Mouse (Mus musculus) CH12.LX (cell line): ENCODE measurements around the gene Tmem60. TPM values are rescaled to one million over a fixed set of nuclear protein-coding genes. Genes with fewer than 3 reads are reported as not detected.

Source experiments
- DNase-seq: peaks from one replicate; pipeline ENCODE4 v3.0.0-alpha.2; 2013; ENCODE audit errors: extremely low read depth
- H3K27ac ChIP-seq: 2 replicates; pipeline ENCODE4 v1.5.1; 2012; ENCODE audit warnings: low read depth, mild to moderate bottlenecking, control low read depth, moderate library complexity; ENCODE audit not compliant: insufficient read depth
- H3K27me3 ChIP-seq: replicated peaks from 2 replicates; pipeline ENCODE3; 2012; ENCODE audit warnings: inconsistent platforms
- H3K36me3 ChIP-seq, 2 experiments: replicated peaks in 1 of 2; 2 replicates each; pipeline versions ENCODE3 to v1.6.1; 2012; ENCODE audit warnings: inconsistent platforms in 1 of 2, low read length in 1 of 2, mild to moderate bottlenecking in 1 of 2, mixed read lengths in 1 of 2, moderate library complexity in 1 of 2; ENCODE audit not compliant: control insufficient read depth in 1 of 2, insufficient read depth in 1 of 2
- H3K4me1 ChIP-seq, 2 experiments: 2 replicates each; pipeline ENCODE4 v1.6.1; 2012; ENCODE audit warnings: inconsistent platforms in 1 of 2, moderate library complexity in 1 of 2; ENCODE audit not compliant: insufficient read depth in 2 of 2, control insufficient read depth in 1 of 2
- H3K4me2 ChIP-seq: 2 replicates; pipeline ENCODE4 v1.6.1; 2012; ENCODE audit warnings: low read depth, mild to moderate bottlenecking, control low read depth; ENCODE audit not compliant: poor library complexity, insufficient read depth, severe bottlenecking
- H3K4me3 ChIP-seq, 3 experiments: fragments of 150-350 bp in 1 of 3; sonication (generic) in 1 of 3; replicated peaks in 1 of 3; 2 replicates each; pipeline versions ENCODE3 to v1.5.1; 2011 to 2012; ENCODE audit warnings: low read depth in 2 of 3, low read length in 2 of 3, mild to moderate bottlenecking in 2 of 3, moderate library complexity in 2 of 3, control low read depth in 1 of 3, improper control_type of control experiment in 1 of 3, inconsistent platforms in 1 of 3, mixed read lengths in 1 of 3; ENCODE audit not compliant: poor library complexity in 1 of 3
- H3K79me2 ChIP-seq: replicated peaks from 2 replicates; pipeline ENCODE4 v1.6.1; 2012; ENCODE audit warnings: mild to moderate bottlenecking, moderate library complexity; ENCODE audit not compliant: control insufficient read depth, poor library complexity, insufficient read depth, severe bottlenecking; ENCODE audit errors: extremely low read depth
- H3K9ac ChIP-seq: 2 replicates; pipeline ENCODE4 v1.6.1; 2012; ENCODE audit warnings: low read depth, mild to moderate bottlenecking, control low read depth, moderate library complexity; ENCODE audit not compliant: insufficient read depth
- H3K9me3 ChIP-seq: replicated peaks from 2 replicates; pipeline ENCODE3; 2012; ENCODE audit warnings: low read length, inconsistent platforms, mixed read lengths
- BHLHE40 ChIP-seq: IDR thresholded peaks from 2 replicates; pipeline ENCODE4 v1.6.1; 2011; ENCODE audit warnings: mild to moderate bottlenecking, low read depth, low read length, improper control_type of control experiment
- CHD1 ChIP-seq: IDR thresholded peaks from 2 replicates; pipeline ENCODE4 v1.6.1; 2012; ENCODE audit warnings: low read depth, low read length, improper control_type of control experiment, inconsistent platforms
- CHD2 ChIP-seq: IDR thresholded peaks from 2 replicates; pipeline ENCODE4 v1.6.1; 2011; ENCODE audit warnings: low read length, improper control_type of control experiment
- CTCF ChIP-seq, 2 experiments: IDR thresholded peaks in 1 of 2; conservative IDR thresholded peaks in 1 of 2; 2 replicates each; pipeline ENCODE4 v1.5.1; 2011 to 2012; ENCODE audit warnings: low read depth in 2 of 2, low read length in 2 of 2, improper control_type of control experiment in 1 of 2, inconsistent platforms in 1 of 2, mild to moderate bottlenecking in 1 of 2, moderate library complexity in 1 of 2
- E2F4 ChIP-seq: IDR thresholded peaks from 2 replicates; pipeline ENCODE4 v1.6.1; 2011; ENCODE audit warnings: low read depth, low read length, improper control_type of control experiment; ENCODE audit not compliant: insufficient replicate concordance
- ELF1 ChIP-seq: IDR thresholded peaks from 2 replicates; pipeline ENCODE4 v1.6.1; 2014; ENCODE audit warnings: low read depth, mild to moderate bottlenecking, inconsistent platforms, low read length, improper control_type of control experiment
- EP300 ChIP-seq: IDR thresholded peaks from 2 replicates; pipeline ENCODE4 v1.6.1; 2011; ENCODE audit warnings: low read length, improper control_type of control experiment
- ETS1 ChIP-seq: conservative IDR thresholded peaks from 2 replicates; pipeline ENCODE4 v1.6.1; 2012; ENCODE audit warnings: low read depth, mild to moderate bottlenecking, inconsistent platforms, low read length, improper control_type of control experiment, moderate library complexity
- GABPA ChIP-seq: IDR thresholded peaks from 2 replicates; pipeline ENCODE4 v1.6.1; 2012; ENCODE audit warnings: low read depth, low read length, improper control_type of control experiment, inconsistent platforms; ENCODE audit not compliant: insufficient replicate concordance
- IRF4 ChIP-seq: IDR thresholded peaks from 2 replicates; pipeline ENCODE4 v1.6.1; 2014; ENCODE audit warnings: low read depth, mild to moderate bottlenecking, inconsistent platforms, low read length, improper control_type of control experiment
- JUN ChIP-seq: IDR thresholded peaks from 2 replicates; pipeline ENCODE4 v1.6.1; 2011; ENCODE audit warnings: low read depth, mild to moderate bottlenecking, low read length, improper control_type of control experiment, moderate library complexity; ENCODE audit not compliant: insufficient read depth
- JUND ChIP-seq: conservative IDR thresholded peaks from 2 replicates; pipeline ENCODE4 v1.6.1; 2011; ENCODE audit warnings: low read depth, low read length, improper control_type of control experiment
- KAT2A ChIP-seq: IDR thresholded peaks from 2 replicates; pipeline ENCODE4 v1.6.1; 2012; ENCODE audit warnings: low read length, improper control_type of control experiment, inconsistent platforms; ENCODE audit not compliant: insufficient replicate concordance
- MAFK ChIP-seq: IDR thresholded peaks from 2 replicates; pipeline ENCODE4 v1.6.1; 2011; ENCODE audit warnings: low read length, improper control_type of control experiment; ENCODE audit not compliant: insufficient replicate concordance
- MAX ChIP-seq: IDR thresholded peaks from 2 replicates; pipeline ENCODE4 v1.6.1; 2011; ENCODE audit warnings: low read length, improper control_type of control experiment
- MAZ ChIP-seq: IDR thresholded peaks from 2 replicates; pipeline ENCODE4 v1.6.1; 2012; ENCODE audit warnings: low read depth, mild to moderate bottlenecking, inconsistent platforms, low read length, improper control_type of control experiment, moderate library complexity
- MEF2A ChIP-seq: IDR thresholded peaks from 2 replicates; pipeline ENCODE4 v1.6.1; 2014; ENCODE audit warnings: low read depth, mild to moderate bottlenecking, inconsistent platforms, low read length, improper control_type of control experiment, borderline replicate concordance
- MXI1 ChIP-seq: IDR thresholded peaks from 2 replicates; pipeline ENCODE4 v1.6.1; 2011; ENCODE audit warnings: mild to moderate bottlenecking, low read depth, low read length, improper control_type of control experiment
- MYC ChIP-seq: IDR thresholded peaks from 2 replicates; pipeline ENCODE4 v1.6.1; 2011; ENCODE audit warnings: low read depth, mild to moderate bottlenecking, improper control_type of control experiment, low read length
- NELFE ChIP-seq: IDR thresholded peaks from 2 replicates; pipeline ENCODE4 v1.6.1; 2011; ENCODE audit warnings: low read depth, low read length, improper control_type of control experiment
- NRF1 ChIP-seq: IDR thresholded peaks from 2 replicates; pipeline ENCODE4 v1.6.1; 2014; ENCODE audit warnings: low read depth, mild to moderate bottlenecking, inconsistent platforms, low read length, improper control_type of control experiment, moderate library complexity
- PAX5 ChIP-seq: IDR thresholded peaks from 2 replicates; pipeline ENCODE4 v1.6.1; 2012; ENCODE audit warnings: low read length, inconsistent platforms, mixed read lengths
- POLR2A ChIP-seq: IDR thresholded peaks from 2 replicates; pipeline ENCODE4 v1.6.1; 2011; ENCODE audit warnings: low read depth, mild to moderate bottlenecking, improper control_type of control experiment, low read length
- POLR2AphosphoS2 ChIP-seq: IDR thresholded peaks from 2 replicates; pipeline ENCODE4 v1.6.1; 2011; ENCODE audit warnings: low read depth, low read length, improper control_type of control experiment
- RAD21 ChIP-seq: IDR thresholded peaks from 2 replicates; pipeline ENCODE4 v1.6.1; 2011; ENCODE audit warnings: low read depth, mild to moderate bottlenecking, low read length, improper control_type of control experiment, moderate library complexity
- RCOR1 ChIP-seq: conservative IDR thresholded peaks from 2 replicates; pipeline ENCODE4 v1.6.1; 2012; ENCODE audit warnings: low read depth, mild to moderate bottlenecking, inconsistent platforms, low read length, improper control_type of control experiment
- SIN3A ChIP-seq: IDR thresholded peaks from 2 replicates; pipeline ENCODE4 v1.6.1; 2012; ENCODE audit warnings: low read length, improper control_type of control experiment, inconsistent platforms
- SMC3 ChIP-seq: IDR thresholded peaks from 2 replicates; pipeline ENCODE4 v1.6.1; 2011; ENCODE audit warnings: low read depth, low read length, improper control_type of control experiment
- TBP ChIP-seq: conservative IDR thresholded peaks from 2 replicates; pipeline ENCODE4 v1.6.1; 2011; ENCODE audit warnings: low read depth, low read length, improper control_type of control experiment
- TCF12 ChIP-seq: IDR thresholded peaks from 2 replicates; pipeline ENCODE4 v1.6.1; 2014; ENCODE audit warnings: low read depth, mild to moderate bottlenecking, inconsistent platforms, low read length, improper control_type of control experiment
- UBTF ChIP-seq: IDR thresholded peaks from 2 replicates; pipeline ENCODE4 v1.6.1; 2012; ENCODE audit warnings: low read depth, mild to moderate bottlenecking, inconsistent platforms, low read length, improper control_type of control experiment, moderate library complexity
- USF1 ChIP-seq: IDR thresholded peaks from 2 replicates; pipeline ENCODE4 v1.6.1; 2014; ENCODE audit warnings: low read depth, mild to moderate bottlenecking, inconsistent platforms, low read length, improper control_type of control experiment
- USF2 ChIP-seq: conservative IDR thresholded peaks from 2 replicates; pipeline ENCODE4 v1.6.1; 2011; ENCODE audit warnings: low read depth, low read length, improper control_type of control experiment
- ZC3H11A ChIP-seq: IDR thresholded peaks from 2 replicates; pipeline ENCODE4 v1.6.1; 2012; ENCODE audit warnings: low read depth, mild to moderate bottlenecking, inconsistent platforms, low read length, improper control_type of control experiment
- ZKSCAN1 ChIP-seq: IDR thresholded peaks from 2 replicates; pipeline ENCODE4 v1.6.1; 2012; ENCODE audit warnings: low read depth, inconsistent platforms, low read length, improper control_type of control experiment, borderline replicate concordance
- ZMIZ1 ChIP-seq: IDR thresholded peaks from 2 replicates; pipeline ENCODE4 v1.6.1; 2012; ENCODE audit warnings: low read depth, mild to moderate bottlenecking, inconsistent platforms, low read length, improper control_type of control experiment
- ZNF384 ChIP-seq: IDR thresholded peaks from 2 replicates; pipeline ENCODE4 v1.6.1; 2012; ENCODE audit warnings: low read depth, low read length, improper control_type of control experiment, inconsistent platforms
- dilution Hi-C: fragments of 300-500 bp; cut with MboI; formaldehyde crosslinking; loops from 2 replicates; pipeline ENCODE4 v1.14.3; 2020; ENCODE audit warnings: low sequenced_read_pairs; ENCODE audit not compliant: extremely low pct_unique_long_range_greater_than_20kb, extremely low pct_ligation_motif_present
- in situ Hi-C: fragments of 300-500 bp; cut with MboI; formaldehyde crosslinking; loops from 3 replicates; pipeline ENCODE4 v1.14.3; 2019; ENCODE audit warnings: low sequenced_read_pairs, low pct_ligation_motif_present, low pct_unique_long_range_greater_than_20kb, mixed read lengths
- polyA plus RNA-seq: library from polyadenylated mRNA; unstranded; fragments of >175 nt; gene quantifications from 2 replicates; pipeline ENCODE4 v1.2.1, GENCODE M21; 2012; ENCODE audit warnings: low read depth; ENCODE audit not compliant: insufficient read length
- total RNA-seq, 2 experiments: library from RNA; depleted of rRNA; stranded (reverse); fragments of 300-350 nt in 1 of 2; fragments of >200 nt in 1 of 2; gene quantifications; 2 replicates each; pipeline ENCODE4 v1.2.3; 2012 to 2014

The Tmem60 gene
- 12.7 and 12.9 TPM in 2 replicates for total RNA-seq (2012; rRNA removed)
- total RNA-seq (2014; rRNA removed): 35.4 and 39.3 TPM in 2 replicates
- 17.2 and 19.2 TPM in 2 replicates for polyA plus RNA-seq

- H3K27ac ChIP-seq: peak within 1 kb of the TSS; percentile 71
- no peaks in the 10 kb centered on the region for H3K9me3 ChIP-seq
- peak; percentile 98 for DNase-seq
- H3K27me3 ChIP-seq: no peaks in the 10 kb centered on the region
- in situ Hi-C loops (no loop called here), dilution Hi-C loops (no loop called here)
- H3K4me2 ChIP-seq: peak within 1 kb of the TSS; percentile 88
- H3K4me3 ChIP-seq: peak within 1 kb of the TSS; percentile 77 to 90 (median 89)
- peaks cover 7 to 38% of the 10 kb centered on the region in 2 experiments for H3K4me1 ChIP-seq
- H3K79me2 ChIP-seq: peaks cover 33% of the 10 kb centered on the region
- H3K9ac ChIP-seq: peak within 1 kb of the TSS; percentile 83
- H3K36me3 ChIP-seq: peaks cover 0 to 20% of the 10 kb centered on the region in 2 experiments
- TF ChIP-seq CTCF (conservative IDR thresholded peaks at IDR 0.05 in 1 of 2, IDR thresholded peaks at IDR 0.05 in 1 of 2; ENCODE audit: low read depth in 2 of 2, low read length in 2 of 2) (no peak; a peak in 1 of 4 replicates), RAD21 (no peak; the same call in 1 of the 2 replicates), ZC3H11A (no peak), CHD1 (no peak), UBTF (peak; percentile 91), SIN3A (peak; percentile 80), MYC (peak; percentile 29; the same call in 1 of the 2 replicates), TCF12 (peak; percentile 85), NRF1 (peak; percentile 89), KAT2A (peak; percentile 48; the same call in 1 of the 2 replicates), JUN (no peak), MAZ (0 out of 2 replicates have a peak, but pooled peaks have one; percentile 23), EP300 (no peak), ZMIZ1 (peak; percentile 73; the same call in 1 of the 2 replicates), GABPA (no peak), NELFE (peak; percentile 84), SMC3 (no peak), ZKSCAN1 (no peak), RCOR1 (no peak), MAFK (no peak), CHD2 (peak; percentile 82), PAX5 (no peak), MEF2A (peak; percentile 32; the same call in 1 of the 2 replicates), ETS1 (no peak; the same call in 1 of the 2 replicates), USF1 (no peak; the same call in 1 of the 2 replicates), JUND (no peak), POLR2A (peak; percentile 89), BHLHE40 (0 out of 2 replicates have a peak, but pooled peaks have one; percentile 30), USF2 (no peak), ELF1 (peak; percentile 70), ZNF384 (peak; percentile 73), IRF4 (no peak), E2F4 (no peak; the same call in 1 of the 2 replicates), MXI1 (peak; percentile 79; the same call in 1 of the 2 replicates), POLR2AphosphoS2 (no peak; the same call in 1 of the 2 replicates), TBP (peak; percentile 61), MAX (peak; percentile 61; the same call in 1 of the 2 replicates)
These were observed at the start of gene Tmem60, which contains the start of gene Phtf2 for GRCm38 (mm10) chr5:20881915-20882800. Tmem60 (plus strand) TSS chr5:20882191. Phtf2 (minus strand) TSS chr5:20882124.
